Mouse (Mus musculus) bone marrow macrophage, adult 2 months (primary cell): ENCODE results near the gene Tnpo2.

ENCODE experiments used
- CTCF ChIP-seq: IDR thresholded peaks from 2 replicates; pipeline ENCODE4 v1.5.1; 2012; ENCODE audit warnings: low read depth, mild to moderate bottlenecking, low read length, moderate library complexity
- POLR2A ChIP-seq: IDR thresholded peaks from 2 replicates; pipeline ENCODE4 v1.6.1; 2012; ENCODE audit warnings: mild to moderate bottlenecking, low read depth, low read length, borderline replicate concordance

- TF ChIP-seq CTCF = no peak
- no peak for TF ChIP-seq POLR2A
These were observed 9.2 kb upstream of the Tnpo2 start for GRCm38 (mm10) chr8:85027516-85027855.
